Mouse (Mus musculus): ENCODE measurements around the gene Gm49721. TPM values are rescaled to one million over a fixed set of nuclear protein-coding genes. Genes with fewer than 3 reads are reported as not detected.
A peak's percentile ranks its signal among the peaks of the same experiment; 100 is the strongest.
"Not testable (repeated sequence)": the region's sequence is repeated elsewhere in the genome, so short reads cannot be mapped to it uniquely, and the experiment has no call there.

The Gm49721 gene
- total RNA-seq, 2 experiments from 2014 or later: not detected

DNA sequence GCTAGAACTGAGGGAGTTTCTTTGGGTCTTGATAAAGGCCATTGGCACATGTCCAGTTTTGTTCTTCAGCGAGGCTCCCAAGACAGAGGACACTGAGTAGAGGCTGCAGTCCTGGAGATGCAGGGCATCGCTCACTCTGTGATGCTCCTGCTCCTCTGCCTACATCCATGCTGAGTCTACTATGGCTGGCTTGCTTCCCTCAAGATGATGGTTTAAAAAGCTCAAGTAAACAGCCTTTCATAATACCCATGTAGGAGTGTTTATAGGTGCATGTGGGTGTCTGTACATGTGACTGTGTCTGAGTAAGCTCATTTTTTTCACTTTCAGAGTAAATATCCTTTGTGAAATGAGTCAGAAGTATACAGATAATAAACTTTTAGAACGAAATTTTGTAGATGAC lies 3.7 kb upstream of the Gm49721 start:
- not testable (repeated sequence) for ATAC-seq (replicated peaks; ENCODE audit: low FRiP score, low TSS enrichment, poor library complexity, severe bottlenecking)

DNA sequence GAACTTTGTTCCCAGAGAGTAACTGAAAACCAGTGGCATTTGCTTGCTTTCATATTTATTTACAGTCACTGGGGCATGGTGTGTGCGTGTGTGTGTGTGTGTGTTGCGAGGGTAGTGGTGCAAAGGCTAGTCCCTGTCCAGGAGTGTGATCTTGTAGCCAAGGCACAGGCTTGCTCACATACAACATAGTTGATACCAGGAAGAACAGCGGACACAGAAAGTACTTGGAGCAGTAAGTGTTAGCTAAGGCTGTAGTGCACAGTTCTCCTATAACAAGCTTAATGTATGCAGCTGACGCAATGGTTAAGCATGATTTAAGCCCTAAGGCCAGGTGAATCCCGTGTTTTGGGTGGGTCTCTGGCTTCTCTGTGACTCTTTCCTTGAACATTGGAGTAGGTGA lies 676 bp downstream of the Gm49721 start:
- 0 out of 2 replicates have a peak, but pooled peaks have one; percentile 8 for ATAC-seq (replicated peaks; ENCODE audit: low FRiP score, low TSS enrichment, poor library complexity, severe bottlenecking)

DNA sequence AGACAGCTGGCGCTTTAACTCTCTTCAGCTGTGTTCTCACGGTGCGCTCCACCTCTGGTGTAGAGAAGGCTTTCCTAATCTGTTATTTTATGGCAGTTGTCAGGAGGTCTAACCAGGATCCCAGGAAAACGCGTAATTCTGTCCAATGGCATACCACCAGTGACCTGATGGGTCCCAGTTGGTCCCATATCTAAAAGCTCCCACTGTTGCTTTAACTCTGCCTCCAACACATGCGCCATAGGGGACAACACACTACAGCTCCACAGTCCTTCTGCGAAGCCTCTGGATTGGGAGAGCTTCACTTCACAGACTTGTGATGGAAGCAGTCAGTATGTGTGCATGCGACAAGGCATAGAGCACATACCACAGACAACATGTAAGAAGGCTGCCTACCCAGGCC lies 1.4 kb downstream of the Gm49721 start:
- ATAC-seq (replicated peaks; ENCODE audit: low FRiP score, low TSS enrichment, poor library complexity, severe bottlenecking): not testable (repeated sequence)

DNA sequence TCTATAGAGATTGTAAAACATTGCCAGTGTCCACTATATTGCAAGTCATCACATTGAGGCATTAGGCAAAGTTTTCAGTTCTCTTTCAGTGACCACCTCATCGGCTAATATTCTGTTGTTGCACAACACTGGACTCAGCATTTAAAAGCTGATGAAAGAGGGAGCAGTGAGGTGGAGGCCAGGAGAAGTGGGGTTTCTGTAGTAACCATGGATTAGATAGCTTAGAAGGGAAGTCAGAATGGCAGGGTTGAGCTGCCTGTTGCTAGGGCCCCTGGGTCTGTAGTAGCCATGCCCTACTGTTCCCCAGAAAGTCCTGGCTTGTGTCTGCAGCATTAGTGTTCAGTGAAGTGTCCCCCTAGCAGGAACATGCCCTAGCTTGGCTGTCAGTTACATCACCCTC lies 7.4 kb downstream of the Gm49721 start:
- not testable (repeated sequence) for ATAC-seq (replicated peaks; ENCODE audit: low FRiP score, low TSS enrichment, poor library complexity, severe bottlenecking)

DNA sequence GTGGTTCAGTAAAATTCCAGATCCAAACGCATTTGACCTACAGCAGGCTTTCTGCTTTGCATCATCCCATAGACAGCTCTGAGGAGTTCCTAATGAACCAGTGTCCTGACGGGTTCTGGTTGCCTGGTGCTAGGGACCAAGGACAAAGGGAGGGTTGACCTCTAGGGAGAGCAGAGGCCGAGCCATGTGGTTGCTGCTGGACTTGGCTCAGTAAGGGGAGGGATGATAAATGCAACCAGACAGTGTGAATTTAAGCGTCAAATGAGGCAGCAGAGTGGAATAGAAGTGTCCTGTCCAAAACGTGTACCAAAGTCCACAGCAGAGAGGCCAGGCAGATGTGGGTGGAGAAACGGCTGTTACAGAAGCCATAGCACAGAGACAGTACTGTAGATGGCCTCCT lies 16.8 kb downstream of the Gm49721 start:
- not testable (repeated sequence) for ATAC-seq (replicated peaks; ENCODE audit: low FRiP score, low TSS enrichment, poor library complexity, severe bottlenecking)

DNA sequence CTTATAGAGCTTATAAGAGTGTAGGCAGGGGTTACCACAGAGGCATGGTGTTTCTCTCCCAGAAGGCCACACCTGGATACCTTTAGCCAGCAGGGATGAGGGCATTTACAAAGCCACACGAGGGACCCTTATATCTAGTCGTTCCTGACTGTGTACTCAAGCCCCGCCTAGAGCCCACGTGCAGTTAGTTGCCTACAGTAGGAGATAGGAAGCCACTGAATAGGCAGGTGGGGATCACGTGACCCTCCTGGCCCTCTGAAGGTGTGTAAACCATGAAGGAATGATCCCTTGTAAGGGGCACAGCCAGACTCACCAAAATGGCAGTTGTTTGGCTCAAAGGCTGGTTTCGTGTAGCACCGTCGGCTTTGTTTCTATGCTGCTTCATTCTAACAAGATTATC lies 18.1 kb downstream of the Gm49721 start:
- ATAC-seq (replicated peaks; ENCODE audit: low FRiP score, low TSS enrichment, poor library complexity, severe bottlenecking): not testable (repeated sequence)

DNA sequence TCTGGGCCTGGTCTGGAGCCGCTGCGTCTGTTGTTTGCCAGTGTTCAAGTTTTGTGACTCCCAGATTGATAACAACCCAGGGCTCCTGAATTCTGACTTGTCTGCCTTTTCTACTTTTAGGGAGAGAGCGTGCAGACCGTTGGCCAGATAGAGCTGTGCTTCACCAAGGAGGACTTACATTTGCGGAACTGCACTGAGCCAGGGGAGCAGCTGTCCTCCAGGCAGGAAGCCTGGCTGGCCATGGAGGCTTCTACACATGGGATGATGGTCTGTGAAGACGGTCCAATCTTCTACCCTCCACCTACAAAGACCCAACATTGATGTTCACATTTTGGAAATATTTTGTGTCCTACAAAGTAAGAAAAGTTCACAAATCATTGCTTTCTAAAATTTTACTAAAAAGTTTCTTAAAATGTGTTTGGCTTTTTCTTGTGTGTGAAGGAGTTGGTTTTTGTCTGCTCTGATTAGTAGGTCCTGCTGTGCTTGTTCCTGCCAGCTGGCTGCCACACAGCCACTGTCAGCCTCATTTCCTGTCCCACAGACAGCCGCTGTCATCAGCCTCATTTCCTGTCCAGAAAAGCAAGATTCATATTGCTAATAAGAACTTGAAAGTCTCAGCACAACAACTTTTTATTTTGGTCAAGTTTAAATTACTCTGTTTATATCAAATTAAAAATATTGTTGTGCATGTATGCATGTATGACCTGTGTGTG lies 19.2 kb downstream of the Gm49721 start:
- not testable (repeated sequence) for ATAC-seq (replicated peaks; ENCODE audit: low FRiP score, low TSS enrichment, poor library complexity, severe bottlenecking)

DNA sequence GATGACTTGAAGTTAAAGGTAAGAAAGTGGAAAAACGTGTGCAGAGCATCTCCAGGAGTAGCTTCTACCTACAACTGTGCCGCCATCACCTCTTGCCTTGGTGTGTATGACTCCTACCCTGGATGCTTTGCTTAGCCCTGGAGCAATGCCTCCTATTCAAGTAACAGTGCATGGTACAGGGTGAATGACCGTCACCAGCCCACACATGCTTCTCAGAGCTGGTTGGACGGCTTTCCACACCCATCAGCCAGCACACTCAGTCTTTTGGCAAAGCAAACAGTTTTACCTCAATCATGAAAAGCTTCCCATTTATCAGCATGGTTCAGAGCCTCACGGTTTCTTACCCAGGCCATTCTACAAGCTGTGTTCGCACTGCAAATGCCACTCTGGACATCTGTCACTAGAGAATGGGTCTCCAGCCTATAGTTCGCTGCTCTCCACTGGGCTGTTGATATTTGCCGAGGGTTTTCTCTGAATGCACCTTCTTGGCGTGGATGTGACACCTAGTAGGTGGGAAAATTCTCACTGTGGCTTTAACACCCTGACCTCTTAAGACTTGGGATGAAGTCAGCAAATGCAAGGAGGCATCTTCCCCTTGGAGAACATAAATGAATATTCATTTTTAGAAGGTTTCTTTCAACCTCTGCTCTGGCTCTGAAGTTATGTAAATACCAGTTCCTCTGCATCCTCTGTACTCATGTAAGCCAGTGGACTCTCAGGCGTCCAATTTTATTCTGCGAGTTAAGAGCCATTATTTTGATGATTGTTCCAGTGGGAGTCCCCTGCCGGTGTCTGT lies 23.3 kb downstream of the Gm49721 start:
- not testable (repeated sequence) for ATAC-seq (replicated peaks; ENCODE audit: low FRiP score, low TSS enrichment, poor library complexity, severe bottlenecking)

DNA sequence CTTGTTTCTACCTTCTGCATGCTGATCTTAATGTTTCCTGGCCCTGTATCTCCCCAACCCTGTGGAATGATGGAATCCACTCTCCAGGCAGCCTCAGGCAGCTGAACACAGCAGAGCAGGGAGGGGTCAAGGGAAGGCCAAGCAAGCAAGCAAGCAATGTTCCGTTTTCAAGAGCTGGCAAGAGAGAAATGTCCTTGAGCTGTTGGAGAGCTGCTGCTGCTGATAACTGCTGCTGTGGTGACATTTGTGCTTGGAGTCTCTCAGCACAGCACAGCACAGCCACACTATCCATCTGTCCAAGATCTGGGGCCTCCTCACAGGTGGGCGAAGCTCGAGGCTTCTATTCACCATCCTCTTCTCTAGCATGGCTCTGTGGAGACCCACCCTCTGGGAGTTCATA lies 24.7 kb downstream of the Gm49721 start:
- peak; percentile 36 for ATAC-seq (replicated peaks; ENCODE audit: low FRiP score, low TSS enrichment, poor library complexity, severe bottlenecking)

DNA sequence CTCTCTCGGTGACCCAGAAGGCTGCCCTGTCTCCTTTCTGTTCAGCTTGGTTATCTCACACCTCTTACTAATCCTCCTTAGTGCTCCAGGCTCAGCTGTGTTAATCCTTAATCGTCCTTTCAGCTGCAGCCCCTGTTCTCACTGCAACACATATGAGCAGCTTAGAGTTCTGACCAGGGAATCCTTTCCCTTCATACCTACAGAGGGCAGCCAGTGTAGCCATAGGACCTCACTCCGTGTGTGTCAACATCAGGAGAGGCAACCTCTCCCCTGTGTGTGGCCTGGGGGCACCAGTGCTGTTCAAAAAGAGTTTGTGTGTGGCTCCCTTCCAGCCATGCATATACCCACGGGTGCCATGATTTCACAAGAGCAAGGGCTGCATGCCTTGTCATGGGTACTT lies 26.9 kb downstream of the Gm49721 start:
- not testable (repeated sequence) for ATAC-seq (replicated peaks; ENCODE audit: low FRiP score, low TSS enrichment, poor library complexity, severe bottlenecking)

DNA sequence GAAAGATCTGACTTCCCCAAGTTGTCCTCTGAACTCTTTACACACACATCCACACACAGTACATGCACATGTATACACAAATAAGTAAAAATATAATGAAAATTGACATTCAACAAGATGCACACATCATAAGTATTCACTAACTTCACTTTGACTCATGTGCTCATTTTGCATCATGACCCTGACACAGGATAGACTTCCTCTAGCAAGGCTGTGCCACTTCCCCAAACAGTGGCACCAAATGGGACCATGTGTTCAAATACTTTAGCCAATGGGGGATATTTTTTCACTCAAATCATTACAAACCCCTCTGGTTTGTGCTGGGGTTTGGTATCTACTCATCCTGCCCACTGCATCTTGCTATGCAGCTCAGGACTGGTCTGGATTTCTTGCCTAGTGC lies 30.2 kb downstream of the Gm49721 start:
- ATAC-seq (replicated peaks; ENCODE audit: low FRiP score, low TSS enrichment, poor library complexity, severe bottlenecking): not testable (repeated sequence)

DNA sequence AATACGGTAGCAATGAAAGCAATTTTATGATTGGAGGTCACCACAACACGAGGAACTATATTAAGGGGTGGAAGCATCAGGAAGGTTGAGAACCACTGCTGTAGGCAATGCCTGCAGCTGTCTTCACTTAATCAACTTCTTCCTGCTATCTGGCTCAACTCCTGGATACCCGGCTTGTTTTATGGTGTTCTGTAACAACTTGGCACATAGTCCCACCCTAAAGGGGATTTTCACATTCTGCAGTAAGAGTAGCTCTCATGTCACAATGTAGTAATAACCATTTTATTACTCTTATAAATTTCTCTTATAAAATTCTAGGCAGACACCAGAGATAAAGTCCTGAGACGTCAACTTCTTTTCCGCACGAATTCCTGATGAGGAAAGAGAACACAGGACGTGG lies 30.7 kb downstream of the Gm49721 start:
- not testable (repeated sequence) for ATAC-seq (replicated peaks; ENCODE audit: low FRiP score, low TSS enrichment, poor library complexity, severe bottlenecking)

DNA sequence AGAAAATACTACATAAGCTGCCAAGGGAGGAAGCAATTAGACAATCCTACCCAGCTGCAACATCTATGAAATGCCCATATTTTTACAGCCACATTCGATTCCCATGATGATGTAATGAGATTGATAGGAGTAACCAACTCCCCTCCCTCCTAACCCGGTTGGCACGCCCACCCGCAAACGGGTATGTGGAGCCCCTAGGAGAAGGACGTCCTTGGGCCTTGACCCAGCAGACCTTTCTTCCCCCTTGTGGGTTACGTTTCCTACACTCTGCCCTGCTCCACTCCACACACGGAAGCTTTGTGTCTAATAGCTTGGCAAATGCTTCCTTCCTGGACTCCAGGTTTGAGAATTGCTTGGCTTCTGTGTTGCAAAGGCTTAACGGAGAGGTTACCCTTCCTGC lies 31.2 kb downstream of the Gm49721 start:
- ATAC-seq (replicated peaks; ENCODE audit: low FRiP score, low TSS enrichment, poor library complexity, severe bottlenecking): not testable (repeated sequence)

DNA sequence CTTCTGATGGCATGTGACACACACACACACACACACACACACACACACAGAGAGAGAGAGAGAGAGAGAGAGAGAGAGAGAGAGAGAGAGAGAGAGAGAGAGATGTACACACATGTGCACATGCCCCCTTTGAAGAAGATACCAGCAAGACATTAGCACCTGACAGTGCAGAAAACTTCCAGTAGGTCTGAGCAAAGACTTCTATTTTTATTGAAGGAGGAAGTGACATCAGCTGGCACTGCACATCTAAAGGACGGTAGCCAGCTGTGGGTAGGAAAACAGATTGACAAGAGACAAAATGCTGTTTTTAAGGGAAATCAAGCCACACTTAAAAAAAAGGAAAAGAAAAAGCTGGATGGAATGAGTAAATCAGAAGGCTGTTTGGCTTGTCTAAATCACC lies 35.5 kb downstream of the Gm49721 start:
- ATAC-seq (replicated peaks; ENCODE audit: low FRiP score, low TSS enrichment, poor library complexity, severe bottlenecking): not testable (repeated sequence)

DNA sequence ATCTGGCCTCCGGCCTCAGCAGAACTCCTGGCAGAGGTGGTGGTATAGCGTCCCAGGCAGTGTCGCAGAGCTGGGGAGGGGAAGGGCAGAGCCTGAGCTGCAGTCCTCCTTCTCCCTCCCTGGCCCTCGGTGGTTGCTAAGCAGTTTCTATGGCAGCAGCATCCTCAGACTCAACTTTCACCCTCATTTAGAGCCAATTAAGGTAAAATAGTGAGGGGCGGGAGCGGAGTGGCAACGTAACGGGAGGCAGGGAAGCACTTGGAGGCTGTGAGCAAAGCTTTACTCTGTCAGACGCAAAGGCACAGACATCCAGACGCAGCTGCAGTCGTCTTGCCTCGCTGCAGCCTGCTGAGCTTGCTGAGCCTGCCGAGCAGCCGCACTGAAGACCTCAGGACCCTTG lies 46.6 kb downstream of the Gm49721 start, which contains the start of gene Gm1604a:
Gm1604a (plus strand) TSS at position 312 of the 400 bp plus-strand sequence.
- ATAC-seq (replicated peaks; ENCODE audit: low FRiP score, low TSS enrichment, poor library complexity, severe bottlenecking): not testable (repeated sequence)

DNA sequence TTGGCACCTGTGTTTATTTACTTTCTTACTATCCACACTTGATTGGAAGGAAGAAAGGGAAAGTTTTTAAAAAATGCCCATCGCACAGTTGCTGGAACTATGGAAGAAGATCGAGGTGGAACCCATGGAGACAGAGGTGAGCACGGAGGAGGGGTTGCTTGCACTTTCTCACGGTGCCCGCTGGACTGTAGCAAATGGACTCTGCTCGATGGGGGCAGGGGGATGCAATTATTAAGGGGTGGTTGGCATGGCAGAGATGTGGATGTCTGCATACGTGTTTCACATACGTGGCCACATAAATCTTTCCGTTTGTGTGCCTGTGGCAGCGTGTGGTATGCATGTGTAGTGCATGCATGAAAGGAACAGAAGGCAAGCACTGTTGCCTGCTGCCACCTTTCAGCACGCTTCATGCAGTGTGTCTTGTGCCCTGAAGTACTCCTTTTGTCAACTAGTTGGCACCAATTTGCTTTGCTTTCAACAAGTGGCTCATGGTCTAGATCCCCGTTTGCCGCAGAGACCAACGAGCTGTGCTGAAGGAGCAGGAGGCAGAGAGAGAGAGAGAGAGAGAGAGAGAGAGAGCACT lies 47.2 kb downstream of the Gm49721 start:
- not testable (repeated sequence) for ATAC-seq (replicated peaks; ENCODE audit: low FRiP score, low TSS enrichment, poor library complexity, severe bottlenecking)

DNA sequence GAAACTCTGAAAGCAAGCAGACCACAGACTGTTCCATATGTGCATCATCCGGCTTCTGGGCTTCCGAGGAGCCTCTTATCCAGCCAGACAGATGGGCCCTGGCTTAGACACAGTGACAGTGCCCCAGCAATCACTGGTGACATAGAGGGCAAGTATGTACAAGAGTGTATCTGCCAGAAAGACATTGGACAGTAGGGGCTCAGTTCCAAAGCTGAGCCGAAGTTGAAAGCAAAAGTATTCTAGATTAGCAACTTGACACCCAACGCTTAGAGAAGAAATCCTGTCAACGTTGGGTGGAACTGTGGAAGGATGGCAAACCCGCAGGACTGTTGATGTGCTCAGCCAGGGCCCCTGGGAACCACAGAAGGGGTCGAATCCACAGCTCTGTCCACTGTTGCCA lies 51.5 kb downstream of the Gm49721 start:
- not testable (repeated sequence) for ATAC-seq (replicated peaks; ENCODE audit: low FRiP score, low TSS enrichment, poor library complexity, severe bottlenecking)

DNA sequence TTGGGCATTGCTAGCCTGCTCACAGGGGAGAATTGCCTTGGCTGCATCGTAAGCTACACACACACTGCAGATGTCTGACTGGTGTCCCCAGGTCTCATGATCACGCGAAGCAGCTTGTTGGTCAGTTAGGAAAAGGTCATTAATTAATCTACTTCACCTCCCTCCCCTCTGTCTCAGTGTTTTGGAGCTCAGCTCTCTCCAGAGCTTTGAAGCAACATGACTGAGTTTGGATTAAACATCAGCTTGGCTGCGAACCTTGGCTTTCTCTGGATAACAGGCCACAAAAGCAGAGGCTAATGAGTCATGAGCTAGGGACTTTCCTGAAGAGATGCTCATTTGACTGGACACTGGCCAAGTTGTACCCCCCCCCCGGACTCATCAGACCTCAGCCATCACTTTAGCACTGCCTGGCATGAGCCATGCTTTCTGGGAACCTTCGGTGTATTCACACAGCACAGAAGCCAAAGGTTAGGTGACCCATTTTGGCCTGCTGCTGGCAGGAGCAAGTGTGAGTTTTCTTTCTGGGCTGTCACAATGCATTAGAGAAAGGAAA lies 52.0 kb downstream of the Gm49721 start:
- ATAC-seq (replicated peaks; ENCODE audit: low FRiP score, low TSS enrichment, poor library complexity, severe bottlenecking): not testable (repeated sequence)

DNA sequence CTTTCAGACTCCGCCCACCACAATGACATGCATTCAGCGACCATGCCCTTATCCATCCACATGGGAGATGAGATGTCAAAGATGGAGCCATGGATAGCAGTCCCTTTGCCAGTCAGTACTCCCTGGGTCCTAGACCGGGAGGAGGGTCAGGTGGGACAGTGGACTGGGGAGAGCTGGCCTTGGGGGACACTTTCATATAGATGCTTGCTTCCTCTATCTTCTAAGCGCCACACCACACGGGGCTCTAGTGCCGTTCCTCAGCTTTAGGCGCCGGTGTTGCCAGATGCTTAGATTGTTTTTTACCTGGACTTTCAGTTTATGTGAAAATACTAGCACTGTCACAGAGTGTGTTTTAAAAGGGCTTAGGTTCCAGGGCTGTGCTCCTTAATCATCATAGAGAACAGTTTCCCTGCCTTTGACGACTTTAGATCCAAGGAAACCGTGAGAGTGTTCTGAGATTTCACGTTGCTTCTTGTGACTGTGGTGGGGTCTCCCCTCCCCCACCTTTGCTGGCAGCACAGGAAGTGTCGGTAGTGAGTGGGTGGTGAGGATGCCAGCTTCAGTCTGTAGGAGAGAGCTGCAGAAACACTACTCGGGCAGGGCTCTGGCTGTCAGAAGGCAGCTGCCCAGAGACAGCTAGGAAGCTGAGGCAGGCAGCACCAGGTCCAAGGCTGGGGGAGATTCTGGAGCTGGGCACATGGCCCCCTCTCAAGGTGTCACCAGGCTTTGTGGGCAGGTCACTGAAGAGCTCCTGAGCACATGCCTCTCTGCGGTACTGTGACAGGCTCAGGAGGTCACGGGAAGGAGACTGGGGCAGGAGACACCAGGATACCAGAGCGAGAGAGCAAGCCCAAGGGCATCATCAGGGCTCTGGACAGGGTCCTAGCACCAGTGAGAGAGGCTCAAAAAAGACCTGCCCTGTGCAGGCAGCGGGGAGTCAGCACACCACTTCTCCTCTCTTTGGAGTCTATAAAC lies 54.8 kb downstream of the Gm49721 start:
- ATAC-seq (replicated peaks; ENCODE audit: low FRiP score, low TSS enrichment, poor library complexity, severe bottlenecking): not testable (repeated sequence)

Measured in megakaryocyte-erythroid progenitor cell, adult 5-6 weeks (primary cell).